Mouse (Mus musculus) C2C12 (cell line): ENCODE measurements around the gene Nkx6-2. TPM values are rescaled to one million over a fixed set of nuclear protein-coding genes. Genes with fewer than 3 reads are reported as not detected.

ENCODE experiments used
- H3K27me3 ChIP-seq: one replicate; pipeline ENCODE4 v1.6.1; 2011; ENCODE audit not compliant: control insufficient read depth, insufficient read depth, insufficient read length
- H3K36me3 ChIP-seq: one replicate; pipeline ENCODE4 v1.6.1; 2011; ENCODE audit not compliant: control insufficient read depth, insufficient read depth
- H3K4me3 ChIP-seq: one replicate; pipeline ENCODE4 v1.5.1; 2011; ENCODE audit warnings: mild to moderate bottlenecking, control low read depth; ENCODE audit not compliant: poor library complexity, insufficient read depth, severe bottlenecking
- H3K79me2 ChIP-seq: one replicate; pipeline ENCODE4 v1.6.1; 2011; ENCODE audit not compliant: control insufficient read depth, insufficient read depth
- H3K79me3 ChIP-seq: one replicate; pipeline ENCODE4 v1.6.1; 2011; ENCODE audit warnings: low read depth, control low read depth
- H3ac ChIP-seq: one replicate; pipeline ENCODE3; 2011; ENCODE audit warnings: low read depth; ENCODE audit not compliant: control insufficient read depth, insufficient read length
- CEBPB ChIP-seq: IDR thresholded peaks from one replicate; pipeline ENCODE4 v1.6.1; 2011; ENCODE audit warnings: low read depth, mild to moderate bottlenecking, control low read depth, moderate library complexity
- CTCF ChIP-seq: IDR thresholded peaks from one replicate; pipeline ENCODE4 v1.5.1; 2011; ENCODE audit not compliant: control insufficient read depth, insufficient read depth, insufficient read length
- FOSL1 ChIP-seq: IDR thresholded peaks from one replicate; pipeline ENCODE4 v1.8.0; 2011; ENCODE audit warnings: mild to moderate bottlenecking, low read length; ENCODE audit not compliant: poor library complexity, insufficient read depth, severe bottlenecking
- MAX ChIP-seq: IDR thresholded peaks from one replicate; pipeline ENCODE4 v1.6.1; 2011; ENCODE audit warnings: mild to moderate bottlenecking, control low read depth
- MYOD1 ChIP-seq: IDR thresholded peaks from one replicate; pipeline ENCODE4 v1.6.1; 2011; ENCODE audit warnings: low read depth; ENCODE audit not compliant: control insufficient read depth, insufficient read length
- MYOG ChIP-seq: IDR thresholded peaks from one replicate; pipeline ENCODE4 v1.6.1; 2011; ENCODE audit not compliant: control insufficient read depth, insufficient read length; ENCODE audit errors: extremely low read depth
- USF1 ChIP-seq: IDR thresholded peaks from one replicate; pipeline ENCODE4 v1.6.1; 2011; ENCODE audit warnings: low read depth, mild to moderate bottlenecking, control low read depth, moderate library complexity
- long read RNA-seq, 2 experiments: library from polyadenylated mRNA; unstranded; transcript quantifications; one replicate each; pipeline ENCODE4 v2.0.0; 2019 to 2020
- polyA plus RNA-seq: library from polyadenylated mRNA; unstranded; fragments of >200 nt; fragmentation: generic; extraction: Trizol; gene quantifications from one replicate; pipeline ENCODE4 v1.2.1, GENCODE M21; 2012; ENCODE audit warnings: missing spikeins

Nkx6-2 gene
- 0.02 TPM for polyA plus RNA-seq
- long read RNA-seq, experiment 1 = 0 reads
- long read RNA-seq, experiment 2 = 0 reads

GRCm38 (mm10) chr7:139582595-139582994, at the start of gene Nkx6-2:
Nkx6-2 (minus strand) TSS chr7:139582797.
- TF ChIP-seq CEBPB (no peak), MYOG (no peak), USF1 (no peak), FOSL1 (no peak), MAX (no peak), CTCF (no peak), MYOD1 (no peak)
- H3K79me2 ChIP-seq = no peaks in the 10 kb centered on the region
- H3K36me3 ChIP-seq = no peaks in the 10 kb centered on the region
- H3K4me3 ChIP-seq = no peak within 1 kb of the TSS
- H3K27me3 ChIP-seq = peaks cover 30% of the 10 kb centered on the region
- H3K79me3 ChIP-seq = no peaks in the 10 kb centered on the region
- no peak within 1 kb of the TSS for H3ac ChIP-seq

GRCm38 (mm10) chr7:139625156-139625555, 42.6 kb upstream of the Nkx6-2 start:
- Histone ChIP-seq H3K27me3 (peaks cover 18% of the 10 kb centered on the region), H3K4me3 (no peak overlapping the region), H3K79me2 (no peaks in the 10 kb centered on the region), H3K79me3 (no peaks in the 10 kb centered on the region), H3ac (no peak overlapping the region), H3K36me3 (no peaks in the 10 kb centered on the region)
- TF ChIP-seq CTCF = no peak
- TF ChIP-seq USF1 = no peak
- no peak for TF ChIP-seq FOSL1
- TF ChIP-seq MYOD1 = no peak
- no peak for TF ChIP-seq MAX
- no peak for TF ChIP-seq CEBPB
- TF ChIP-seq MYOG = no peak

- Histone ChIP-seq H3K79me3 (no peaks in the 10 kb centered on the region), H3K36me3 (no peaks in the 10 kb centered on the region), H3ac (no peak overlapping the region), H3K27me3 (peaks cover 39% of the 10 kb centered on the region), H3K4me3 (no peak overlapping the region), H3K79me2 (no peaks in the 10 kb centered on the region)
- TF ChIP-seq FOSL1 (no peak), MAX (no peak), CEBPB (no peak), MYOD1 (no peak), CTCF (no peak), USF1 (no peak), MYOG (no peak)
Measured at GRCm38 (mm10) chr7:139622568-139622967, 40.0 kb upstream of the Nkx6-2 start.

- Histone ChIP-seq H3ac (no peak overlapping the region), H3K4me3 (no peak overlapping the region), H3K79me3 (no peaks in the 10 kb centered on the region), H3K27me3 (peaks cover 93% of the 10 kb centered on the region), H3K79me2 (no peaks in the 10 kb centered on the region), H3K36me3 (no peaks in the 10 kb centered on the region)
- peak; percentile 69 for TF ChIP-seq CTCF
- TF ChIP-seq CEBPB = no peak
Measured at GRCm38 (mm10) chr7:139615767-139616766, 33.5 kb upstream of the Nkx6-2 start.

- TF ChIP-seq FOSL1 (no peak), MYOG (no peak), USF1 (no peak), CEBPB (no peak), CTCF (no peak), MAX (no peak), MYOD1 (no peak)
- Histone ChIP-seq H3ac (no peak overlapping the region), H3K36me3 (no peaks in the 10 kb centered on the region), H3K4me3 (no peak overlapping the region), H3K79me3 (no peaks in the 10 kb centered on the region), H3K79me2 (no peaks in the 10 kb centered on the region), H3K27me3 (peaks cover 83% of the 10 kb centered on the region)
Measured at GRCm38 (mm10) chr7:139610328-139610727, 27.7 kb upstream of the Nkx6-2 start.

GRCm38 (mm10) chr7:139595862-139596261, 13.3 kb upstream of the Nkx6-2 start:
- Histone ChIP-seq H3K4me3 (no peak overlapping the region), H3ac (no peak overlapping the region), H3K36me3 (no peaks in the 10 kb centered on the region), H3K79me2 (no peaks in the 10 kb centered on the region), H3K79me3 (no peaks in the 10 kb centered on the region), H3K27me3 (peaks cover 12% of the 10 kb centered on the region)
- TF ChIP-seq FOSL1 (no peak), MYOD1 (peak; percentile 17), CEBPB (no peak)
